Mouse (Mus musculus): ENCODE data around the gene Psmd1.

Psmd1 gene

GRCm38 (mm10) chr1:86160059-86160458 is 95.9 kb downstream of the Psmd1 start:
- DNase-seq (ENCODE audit: low spot score) = no peak

GRCm38 (mm10) chr1:86160479-86160878 is 96.3 kb downstream of the Psmd1 start:
- DNase-seq (ENCODE audit: low spot score) = no peak

- no peak for DNase-seq (ENCODE audit: low spot score)
Measured at GRCm38 (mm10) chr1:86161061-86161460, 96.9 kb downstream of the Psmd1 start.

GRCm38 (mm10) chr1:86174602-86175001 is 110.4 kb downstream of the Psmd1 start:
- no peak for DNase-seq (ENCODE audit: low spot score)

- no peak for DNase-seq (ENCODE audit: low spot score)
Measured at GRCm38 (mm10) chr1:86176066-86176465, 111.9 kb downstream of the Psmd1 start.

GRCm38 (mm10) chr1:86178462-86179253 is 114.5 kb downstream of the Psmd1 start:
- peak; percentile 82 for DNase-seq (ENCODE audit: low spot score)

GRCm38 (mm10) chr1:86182004-86182709 is 118.0 kb downstream of the Psmd1 start:
- DNase-seq (ENCODE audit: low spot score) = no peak

GRCm38 (mm10) chr1:86183577-86184263 is 119.5 kb downstream of the Psmd1 start:
- DNase-seq (ENCODE audit: low spot score) = no peak

- no peak for DNase-seq (ENCODE audit: low spot score)
Measured at GRCm38 (mm10) chr1:86186762-86187161, 122.6 kb downstream of the Psmd1 start.

- DNase-seq (ENCODE audit: low spot score) = no peak
Measured at GRCm38 (mm10) chr1:86187856-86188255, 123.7 kb downstream of the Psmd1 start.

GRCm38 (mm10) chr1:86188271-86188670 is 124.1 kb downstream of the Psmd1 start:
- DNase-seq (ENCODE audit: low spot score) = no peak
